Mouse (Mus musculus) CH12.LX (cell line): ENCODE data around the gene Ehmt2. TPM values are rescaled to one million over a fixed set of nuclear protein-coding genes. Genes with fewer than 3 reads are reported as not detected.
"Not testable (repeated sequence)": the region's sequence is repeated elsewhere in the genome, so short reads cannot be mapped to it uniquely, and the experiment has no call there.

Experiments used
- DNase-seq: peaks from one replicate; pipeline ENCODE4 v3.0.0-alpha.2; 2013; ENCODE audit errors: extremely low read depth
- H3K27ac ChIP-seq: 2 replicates; pipeline ENCODE4 v1.5.1; 2012; ENCODE audit warnings: low read depth, mild to moderate bottlenecking, control low read depth, moderate library complexity; ENCODE audit not compliant: insufficient read depth
- H3K27me3 ChIP-seq: replicated peaks from 2 replicates; pipeline ENCODE3; 2012; ENCODE audit warnings: inconsistent platforms
- H3K36me3 ChIP-seq, 2 experiments: replicated peaks in 1 of 2; 2 replicates each; pipeline versions ENCODE3 to v1.6.1; 2012; ENCODE audit warnings: inconsistent platforms in 1 of 2, low read length in 1 of 2, mild to moderate bottlenecking in 1 of 2, mixed read lengths in 1 of 2, moderate library complexity in 1 of 2; ENCODE audit not compliant: control insufficient read depth in 1 of 2, insufficient read depth in 1 of 2
- H3K4me1 ChIP-seq, 2 experiments: 2 replicates each; pipeline ENCODE4 v1.6.1; 2012; ENCODE audit warnings: inconsistent platforms in 1 of 2, moderate library complexity in 1 of 2; ENCODE audit not compliant: insufficient read depth in 2 of 2, control insufficient read depth in 1 of 2
- H3K4me2 ChIP-seq: 2 replicates; pipeline ENCODE4 v1.6.1; 2012; ENCODE audit warnings: low read depth, mild to moderate bottlenecking, control low read depth; ENCODE audit not compliant: poor library complexity, insufficient read depth, severe bottlenecking
- H3K4me3 ChIP-seq, 3 experiments: fragments of 150-350 bp in 1 of 3; sonication (generic) in 1 of 3; replicated peaks in 1 of 3; 2 replicates each; pipeline versions ENCODE3 to v1.5.1; 2011 to 2012; ENCODE audit warnings: low read depth in 2 of 3, low read length in 2 of 3, mild to moderate bottlenecking in 2 of 3, moderate library complexity in 2 of 3, control low read depth in 1 of 3, improper control_type of control experiment in 1 of 3, inconsistent platforms in 1 of 3, mixed read lengths in 1 of 3; ENCODE audit not compliant: poor library complexity in 1 of 3
- H3K79me2 ChIP-seq: replicated peaks from 2 replicates; pipeline ENCODE4 v1.6.1; 2012; ENCODE audit warnings: mild to moderate bottlenecking, moderate library complexity; ENCODE audit not compliant: control insufficient read depth, poor library complexity, insufficient read depth, severe bottlenecking; ENCODE audit errors: extremely low read depth
- H3K9ac ChIP-seq: 2 replicates; pipeline ENCODE4 v1.6.1; 2012; ENCODE audit warnings: low read depth, mild to moderate bottlenecking, control low read depth, moderate library complexity; ENCODE audit not compliant: insufficient read depth
- H3K9me3 ChIP-seq: replicated peaks from 2 replicates; pipeline ENCODE3; 2012; ENCODE audit warnings: low read length, inconsistent platforms, mixed read lengths
- CHD2 ChIP-seq: IDR thresholded peaks from 2 replicates; pipeline ENCODE4 v1.6.1; 2011; ENCODE audit warnings: low read length, improper control_type of control experiment
- CTCF ChIP-seq, 2 experiments: IDR thresholded peaks in 1 of 2; conservative IDR thresholded peaks in 1 of 2; 2 replicates each; pipeline ENCODE4 v1.5.1; 2011 to 2012; ENCODE audit warnings: low read depth in 2 of 2, low read length in 2 of 2, improper control_type of control experiment in 1 of 2, inconsistent platforms in 1 of 2, mild to moderate bottlenecking in 1 of 2, moderate library complexity in 1 of 2
- GABPA ChIP-seq: IDR thresholded peaks from 2 replicates; pipeline ENCODE4 v1.6.1; 2012; ENCODE audit warnings: low read depth, low read length, improper control_type of control experiment, inconsistent platforms; ENCODE audit not compliant: insufficient replicate concordance
- MYC ChIP-seq: IDR thresholded peaks from 2 replicates; pipeline ENCODE4 v1.6.1; 2011; ENCODE audit warnings: low read depth, mild to moderate bottlenecking, improper control_type of control experiment, low read length
- POLR2A ChIP-seq: IDR thresholded peaks from 2 replicates; pipeline ENCODE4 v1.6.1; 2011; ENCODE audit warnings: low read depth, mild to moderate bottlenecking, improper control_type of control experiment, low read length
- POLR2AphosphoS2 ChIP-seq: IDR thresholded peaks from 2 replicates; pipeline ENCODE4 v1.6.1; 2011; ENCODE audit warnings: low read depth, low read length, improper control_type of control experiment
- RCOR1 ChIP-seq: conservative IDR thresholded peaks from 2 replicates; pipeline ENCODE4 v1.6.1; 2012; ENCODE audit warnings: low read depth, mild to moderate bottlenecking, inconsistent platforms, low read length, improper control_type of control experiment
- TBP ChIP-seq: conservative IDR thresholded peaks from 2 replicates; pipeline ENCODE4 v1.6.1; 2011; ENCODE audit warnings: low read depth, low read length, improper control_type of control experiment
- ZMIZ1 ChIP-seq: IDR thresholded peaks from 2 replicates; pipeline ENCODE4 v1.6.1; 2012; ENCODE audit warnings: low read depth, mild to moderate bottlenecking, inconsistent platforms, low read length, improper control_type of control experiment
- ZNF384 ChIP-seq: IDR thresholded peaks from 2 replicates; pipeline ENCODE4 v1.6.1; 2012; ENCODE audit warnings: low read depth, low read length, improper control_type of control experiment, inconsistent platforms
- dilution Hi-C: fragments of 300-500 bp; cut with MboI; formaldehyde crosslinking; loops from 2 replicates; pipeline ENCODE4 v1.14.3; 2020; ENCODE audit warnings: low sequenced_read_pairs; ENCODE audit not compliant: extremely low pct_unique_long_range_greater_than_20kb, extremely low pct_ligation_motif_present
- in situ Hi-C: fragments of 300-500 bp; cut with MboI; formaldehyde crosslinking; loops from 3 replicates; pipeline ENCODE4 v1.14.3; 2019; ENCODE audit warnings: low sequenced_read_pairs, low pct_ligation_motif_present, low pct_unique_long_range_greater_than_20kb, mixed read lengths
- polyA plus RNA-seq: library from polyadenylated mRNA; unstranded; fragments of >175 nt; gene quantifications from 2 replicates; pipeline ENCODE4 v1.2.1, GENCODE M21; 2012; ENCODE audit warnings: low read depth; ENCODE audit not compliant: insufficient read length
- total RNA-seq, 2 experiments: library from RNA; depleted of rRNA; stranded (reverse); fragments of 300-350 nt in 1 of 2; fragments of >200 nt in 1 of 2; gene quantifications; 2 replicates each; pipeline ENCODE4 v1.2.3; 2012 to 2014

The Ehmt2 gene
- total and polyA plus RNA-seq, 3 experiments, result 73.5 to 150 (median 113) TPM

DNA sequence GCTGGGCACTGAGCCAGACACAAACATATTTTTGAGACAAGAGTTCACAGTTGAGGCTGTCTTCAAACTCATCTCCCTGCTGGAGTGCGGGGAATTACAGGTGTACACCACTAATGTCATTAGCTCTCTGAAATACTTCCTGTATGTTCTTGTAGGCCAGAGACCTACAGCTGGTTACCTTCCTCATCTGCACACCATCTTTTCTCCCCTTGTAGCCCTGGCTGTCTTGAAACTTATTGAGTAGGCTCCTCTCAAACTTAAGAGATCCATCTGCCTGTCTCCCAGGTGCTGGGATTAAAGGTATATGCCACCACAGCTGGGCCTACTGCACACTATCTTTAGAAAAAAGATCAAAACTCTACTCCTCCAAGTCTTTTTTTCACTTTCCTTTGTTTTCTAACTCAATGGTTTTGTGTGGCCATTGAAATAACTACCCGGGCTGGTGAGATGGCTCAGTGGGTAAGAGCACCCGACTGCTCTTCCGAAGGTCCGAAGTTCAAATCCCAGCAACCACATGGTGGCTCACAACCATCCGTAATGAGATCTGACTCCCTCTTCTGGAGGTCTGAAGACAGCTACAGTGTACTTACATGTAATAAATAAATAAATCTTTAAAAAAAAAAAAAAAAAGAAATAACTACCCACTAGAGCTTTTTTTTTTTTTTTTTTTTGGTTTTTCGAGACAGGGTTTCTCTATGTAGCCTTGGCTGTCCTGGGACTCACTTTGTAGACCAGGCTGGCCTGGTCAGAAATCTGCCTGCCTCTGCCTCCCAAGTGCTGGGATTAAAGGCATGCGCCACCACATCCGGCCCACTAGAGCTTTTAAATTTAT, 50.7 kb downstream of the Ehmt2 start:
- H3K9ac ChIP-seq, H3K9me3 ChIP-seq, H3K27ac ChIP-seq, dilution Hi-C loops, in situ Hi-C loops, H3K27me3 ChIP-seq, H3K4me2 ChIP-seq, H3K4me3 ChIP-seq: not testable (repeated sequence)
- Histone ChIP-seq H3K36me3 (peaks cover 15 to 36% of the 10 kb centered on the region in 2 experiments), H3K79me2 (peaks cover 19% of the 10 kb centered on the region), H3K4me1 (peaks cover 10 to 19% of the 10 kb centered on the region in 2 experiments; a peak in 3 of 4 replicates)
- TF ChIP-seq TBP, result 0 out of 2 replicates have a peak, but pooled peaks have one; percentile 54
- peak; percentile 31; the same call in 1 of the 2 replicates for TF ChIP-seq POLR2A
- peak; percentile 82 for TF ChIP-seq ZMIZ1
- peak; percentile 71 for TF ChIP-seq ZNF384
- peak; percentile 32; the same call in 1 of the 2 replicates for TF ChIP-seq MYC
- peak; percentile 96 for TF ChIP-seq POLR2AphosphoS2
- peak in 1 of 2 experiments; percentile 13; a peak in 1 of 4 replicates for TF ChIP-seq CTCF (conservative IDR thresholded peaks at IDR 0.05 in 1 of 2, IDR thresholded peaks at IDR 0.05 in 1 of 2; ENCODE audit: low read depth in 2 of 2, low read length in 2 of 2)
- TF ChIP-seq CHD2, result peak; percentile 79; the same call in 1 of the 2 replicates
- DNase-seq, result peak; percentile 53

- Histone ChIP-seq H3K36me3 (peaks cover 15 to 36% of the 10 kb centered on the region in 2 experiments), H3K4me1 (peaks cover 10 to 19% of the 10 kb centered on the region in 2 experiments; a peak in 3 of 4 replicates), H3K79me2 (peaks cover 19% of the 10 kb centered on the region), H3K9me3 (no peaks in the 10 kb centered on the region), H3K9ac (no peak overlapping the region), H3K4me2 (no peak overlapping the region; the same call in 1 of the 2 replicates), H3K4me3 (peak overlapping the region in 1 of 3 experiments; percentile 98), H3K27me3 (no peaks in the 10 kb centered on the region), H3K27ac (no peak overlapping the region)
- dilution Hi-C loops (no loop called here), in situ Hi-C loops (no loop called here)
- TF ChIP-seq GABPA (no peak), RCOR1 (no peak), CTCF (conservative IDR thresholded peaks at IDR 0.05 in 1 of 2, IDR thresholded peaks at IDR 0.05 in 1 of 2; ENCODE audit: low read depth in 2 of 2, low read length in 2 of 2) (no peak), POLR2AphosphoS2 (peak; percentile 68; the same call in 1 of the 2 replicates), ZMIZ1 (peak; percentile 10; the same call in 1 of the 2 replicates), POLR2A (peak; percentile 60; the same call in 1 of the 2 replicates)
- DNase-seq, result peak; percentile 53
Observed at GRCm38 (mm10) chr17:34949553-34949969, 51.3 kb downstream of the Ehmt2 start.
